Mouse (Mus musculus): ENCODE measurements around the gene Far1. TPM values are rescaled to one million over a fixed set of nuclear protein-coding genes. Genes with fewer than 3 reads are reported as not detected.

The Far1 gene
- total RNA-seq, 2 experiments from 2014 or later: 121 to 125 TPM

DNA sequence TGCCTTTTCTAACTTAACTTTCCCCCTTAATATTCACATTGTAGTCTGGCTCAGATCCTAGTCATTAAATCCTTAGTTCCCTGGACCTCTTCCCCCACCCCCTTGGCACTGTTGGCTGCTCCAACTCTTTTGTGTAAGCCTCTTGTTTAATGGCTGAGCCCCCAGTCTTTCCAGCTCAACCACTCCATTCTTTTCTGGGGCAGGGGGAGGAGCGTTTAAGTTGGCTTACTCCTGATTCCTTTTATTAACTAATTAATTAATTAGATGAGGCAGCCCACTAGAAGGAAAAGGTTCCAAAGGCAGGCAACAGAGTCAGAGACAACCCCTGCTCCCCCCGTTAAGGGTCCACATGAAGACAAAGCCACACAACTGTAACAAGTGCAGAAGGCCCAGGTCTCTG is 68.5 kb downstream of the Far1 start:
- intact Hi-C loops (cut with DNase I): no loop called here
- no peak overlapping the region for H3K27ac ChIP-seq
- TF ChIP-seq CTCF (IDR thresholded peaks at IDR 0.05): no peak
- no peak overlapping the region for H3K4me3 ChIP-seq
- no peak for DNase-seq (ENCODE audit: extremely low spot score in 1 of 2, low spot score in 2 of 2)

GRCm38 (mm10) chr7:113589211-113589610 is 75.6 kb downstream of the Far1 start:
- Histone ChIP-seq H3K27ac (no peak overlapping the region), H3K4me3 (no peak overlapping the region)
- intact Hi-C loops (cut with DNase I): no loop called here
- no peak for DNase-seq (ENCODE audit: extremely low spot score in 1 of 2, low spot score in 2 of 2)
- no peak for TF ChIP-seq CTCF (IDR thresholded peaks at IDR 0.05)

DNA sequence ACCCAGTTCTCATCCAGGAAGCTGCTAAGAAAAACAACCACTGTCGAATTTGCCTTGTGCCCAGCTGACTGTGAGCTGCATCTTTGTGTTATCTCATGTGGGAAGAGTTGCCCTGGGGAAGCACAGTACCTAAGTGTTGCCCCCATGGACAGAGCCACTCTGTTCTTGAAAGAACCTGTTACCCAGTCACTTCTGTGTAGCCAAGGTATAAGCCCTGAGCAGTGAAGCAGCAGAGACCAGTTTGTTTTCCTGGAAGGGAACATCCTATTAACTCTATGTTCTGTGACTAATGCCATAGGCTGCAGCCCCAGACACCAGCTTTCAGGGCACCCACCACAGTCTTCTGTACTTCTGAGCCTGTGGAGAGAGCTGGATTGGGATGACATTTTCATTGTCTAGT is 76.7 kb downstream of the Far1 start:
- Histone ChIP-seq H3K4me3 (no peak overlapping the region), H3K27ac (no peak overlapping the region)
- intact Hi-C loops (cut with DNase I): loop anchor here (10.0 kb wide), 1 partner anchor 156 kb away; no protein-coding TSS in a partner anchor
- no peak for TF ChIP-seq CTCF (IDR thresholded peaks at IDR 0.05)
- no peak for DNase-seq (ENCODE audit: extremely low spot score in 1 of 2, low spot score in 2 of 2)

DNA sequence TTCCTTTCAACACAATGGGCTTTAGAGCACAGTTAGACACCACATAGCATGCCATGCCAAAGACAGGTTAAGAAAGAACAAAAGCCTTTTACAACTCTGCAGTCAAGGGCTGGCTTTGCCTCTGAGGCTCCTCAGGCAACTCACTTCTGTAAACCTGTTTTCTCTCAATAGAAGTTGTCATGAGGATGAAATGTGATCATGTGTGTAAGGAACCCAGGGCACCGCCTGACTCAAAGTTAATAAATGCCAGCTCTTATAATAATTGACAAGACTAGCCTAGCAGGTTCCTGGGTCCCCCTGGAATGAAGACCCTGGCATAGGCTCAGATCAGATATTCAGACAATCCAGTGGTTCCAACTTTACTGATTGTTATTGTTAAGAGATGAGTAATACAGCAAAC is 77.5 kb downstream of the Far1 start:
- intact Hi-C loops (cut with DNase I): loop anchor here (10.0 kb wide), 1 partner anchor 156 kb away; no protein-coding TSS in a partner anchor
- no peak overlapping the region for H3K27ac ChIP-seq
- no peak for DNase-seq (ENCODE audit: extremely low spot score in 1 of 2, low spot score in 2 of 2)
- no peak overlapping the region for H3K4me3 ChIP-seq
- no peak for TF ChIP-seq CTCF (IDR thresholded peaks at IDR 0.05)

- Histone ChIP-seq H3K4me3 (no peak overlapping the region), H3K27ac (no peak overlapping the region)
- no peak for DNase-seq (ENCODE audit: extremely low spot score in 1 of 2, low spot score in 2 of 2)
- no peak for TF ChIP-seq CTCF (IDR thresholded peaks at IDR 0.05)
- intact Hi-C loops (cut with DNase I): loop anchor here (10.0 kb wide), 1 partner anchor 157 kb away; no protein-coding TSS in a partner anchor
Measured at GRCm38 (mm10) chr7:113591557-113592354, 78.1 kb downstream of the Far1 start.

DNA sequence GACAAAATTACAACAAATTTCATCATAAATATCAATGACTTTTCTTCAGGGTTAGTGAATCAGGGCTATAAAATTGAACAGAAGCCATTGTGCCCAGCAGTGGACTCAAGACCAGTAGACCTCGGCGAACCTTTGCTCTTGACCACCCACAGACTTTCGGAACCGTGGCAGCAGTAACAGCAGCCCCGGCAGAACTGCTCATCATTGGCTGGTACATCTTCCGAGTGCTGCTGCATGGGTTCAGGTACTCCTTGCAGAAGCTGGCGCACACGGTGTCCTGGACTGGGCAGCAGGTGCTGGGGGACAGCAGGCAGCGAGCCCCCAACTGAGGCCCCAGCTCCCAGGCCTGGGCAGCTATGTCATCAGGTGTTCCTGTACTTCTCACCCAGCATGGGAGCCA is 79.1 kb downstream of the Far1 start:
- no peak for DNase-seq (ENCODE audit: extremely low spot score in 1 of 2, low spot score in 2 of 2)
- Histone ChIP-seq H3K27ac (no peak overlapping the region), H3K4me3 (no peak overlapping the region)
- TF ChIP-seq CTCF (IDR thresholded peaks at IDR 0.05): no peak
- intact Hi-C loops (cut with DNase I): loop anchor here (10.0 kb wide), 1 partner anchor 158 kb away; no protein-coding TSS in a partner anchor

DNA sequence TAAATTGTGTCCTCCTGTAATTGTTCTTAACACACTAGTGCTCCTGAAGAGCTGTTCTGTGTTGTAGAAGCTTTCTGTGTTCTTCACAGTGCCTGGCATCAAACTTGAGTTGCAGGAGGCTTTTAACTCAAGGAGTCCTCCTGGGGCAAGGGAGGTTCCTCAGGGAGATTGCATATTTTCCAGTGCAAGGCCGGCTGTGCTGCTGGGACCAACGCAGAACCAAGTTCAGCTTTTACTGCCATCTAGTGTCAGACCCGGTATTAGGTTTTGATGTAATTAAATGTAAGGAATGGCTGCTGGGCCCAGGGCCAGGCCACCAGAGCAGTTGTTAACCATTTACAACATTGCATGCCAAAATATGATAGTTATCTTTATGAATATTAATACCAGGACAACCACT is 80.7 kb downstream of the Far1 start:
- H3K27ac ChIP-seq: no peak overlapping the region
- DNase-seq (ENCODE audit: extremely low spot score in 1 of 2, low spot score in 2 of 2): peak; percentile 35 to 46
- H3K4me3 ChIP-seq: no peak overlapping the region
- intact Hi-C loops (cut with DNase I): loop anchor here (1.0 to 10.0 kb wide), 2 partner anchors 160 to 216 kb away; no protein-coding TSS in a partner anchor
- peak; percentile 79 for TF ChIP-seq CTCF (IDR thresholded peaks at IDR 0.05)

DNA sequence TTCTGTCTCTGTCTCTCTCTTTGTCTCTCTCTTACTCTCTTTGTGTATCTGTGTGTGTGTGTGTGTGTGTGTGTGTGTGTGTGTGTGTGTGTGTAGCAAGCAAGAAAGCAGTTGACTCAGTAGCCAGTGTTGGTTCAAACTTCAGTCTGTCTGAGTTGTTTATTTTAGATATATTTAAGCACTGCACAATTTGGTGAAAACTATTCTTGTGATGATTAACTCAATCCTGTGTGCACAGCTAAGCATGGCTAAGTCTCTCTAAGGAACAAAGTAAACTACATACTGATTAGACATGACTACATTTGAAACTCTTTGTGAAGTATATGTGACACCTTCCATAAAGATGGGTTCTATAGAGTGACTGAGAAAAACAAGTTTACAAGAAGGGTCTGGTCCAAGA is 83.6 kb downstream of the Far1 start:
- H3K4me3 ChIP-seq: no peak overlapping the region
- no peak for DNase-seq (ENCODE audit: extremely low spot score in 1 of 2, low spot score in 2 of 2)
- no peak overlapping the region for H3K27ac ChIP-seq
- intact Hi-C loops (cut with DNase I): loop anchor here (10.0 kb wide), 1 partner anchor 162 kb away; no protein-coding TSS in a partner anchor
- no peak for TF ChIP-seq CTCF (IDR thresholded peaks at IDR 0.05)

GRCm38 (mm10) chr7:113601803-113602202 is 88.2 kb downstream of the Far1 start:
- no peak for TF ChIP-seq CTCF (IDR thresholded peaks at IDR 0.05)
- intact Hi-C loops (cut with DNase I): no loop called here
- no peak for DNase-seq (ENCODE audit: extremely low spot score in 1 of 2, low spot score in 2 of 2)
- H3K4me3 ChIP-seq: no peak overlapping the region
- H3K27ac ChIP-seq: no peak overlapping the region

GRCm38 (mm10) chr7:113607928-113608327 is 94.3 kb downstream of the Far1 start:
- DNase-seq (ENCODE audit: extremely low spot score in 1 of 2, low spot score in 2 of 2): peak; percentile 52 to 59
- peak; percentile 59 for TF ChIP-seq CTCF (IDR thresholded peaks at IDR 0.05)
- no peak overlapping the region for H3K4me3 ChIP-seq
- intact Hi-C loops (cut with DNase I): loop anchor here (5.0 kb wide), 1 partner anchor 149 kb away; no protein-coding TSS in a partner anchor
- no peak overlapping the region for H3K27ac ChIP-seq

DNA sequence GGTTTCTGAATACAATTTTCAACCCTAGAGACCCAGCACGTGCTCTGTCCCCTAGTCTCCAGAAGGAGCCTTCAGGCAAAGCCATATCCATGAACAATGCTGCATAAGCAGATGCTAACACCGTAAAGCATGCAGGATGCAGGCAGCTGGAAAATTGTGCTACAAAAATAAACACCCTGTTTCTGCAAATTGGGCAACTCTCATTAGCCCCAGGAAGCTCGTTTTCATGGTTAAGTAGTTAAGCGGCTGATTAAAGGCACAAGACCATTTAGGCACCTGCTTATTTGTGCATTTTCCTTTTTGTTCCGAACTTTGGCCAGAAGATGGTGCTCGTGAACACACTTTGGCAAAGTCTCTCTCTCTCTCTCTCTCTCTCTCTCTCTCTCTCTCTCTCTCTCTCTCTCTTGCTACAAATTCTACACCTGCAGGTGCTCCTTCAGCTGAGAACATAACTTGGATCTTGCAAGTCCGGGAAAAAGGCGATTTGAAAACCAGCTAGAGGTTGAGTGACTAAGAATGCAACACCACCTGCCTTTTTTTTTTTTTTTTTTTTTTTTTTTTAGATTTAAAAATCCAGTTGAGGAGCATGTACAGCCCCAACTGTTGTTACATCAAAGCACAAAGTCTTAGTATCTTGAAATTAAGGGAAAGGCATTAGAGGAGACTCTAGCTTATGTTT is 95.5 kb downstream of the Far1 start:
- DNase-seq (ENCODE audit: extremely low spot score in 1 of 2, low spot score in 2 of 2): peak; percentile 58 to 67
- peak; percentile 59 for TF ChIP-seq CTCF (IDR thresholded peaks at IDR 0.05)
- Histone ChIP-seq H3K4me3 (no peak overlapping the region), H3K27ac (no peak overlapping the region)
- intact Hi-C loops (cut with DNase I): loop anchor here (1.0 to 5.0 kb wide), 2 partner anchors 148 to 411 kb away; no protein-coding TSS in a partner anchor

DNA sequence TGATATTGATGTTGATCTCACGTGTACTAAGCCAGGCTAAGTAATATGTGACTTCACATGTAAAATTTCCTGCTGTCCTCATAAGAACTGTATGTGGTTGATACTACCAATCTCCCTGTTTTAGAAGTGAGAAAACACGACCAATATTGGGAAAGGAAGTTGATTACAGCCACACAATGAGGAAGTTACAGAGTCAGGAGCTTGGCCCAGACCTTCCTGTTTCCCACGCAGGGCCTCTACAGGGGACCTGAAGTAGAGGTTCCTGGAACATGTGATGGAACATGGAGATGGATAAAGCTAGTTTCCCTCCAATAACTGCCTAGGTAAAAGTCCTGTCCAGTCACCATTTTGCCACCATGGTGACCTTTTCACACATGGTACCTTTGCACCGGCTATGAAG is 99.0 kb downstream of the Far1 start:
- no peak for DNase-seq (ENCODE audit: extremely low spot score in 1 of 2, low spot score in 2 of 2)
- intact Hi-C loops (cut with DNase I): no loop called here
- no peak for TF ChIP-seq CTCF (IDR thresholded peaks at IDR 0.05)
- H3K4me3 ChIP-seq: no peak overlapping the region
- no peak overlapping the region for H3K27ac ChIP-seq
